Mouse (Mus musculus): ENCODE data around the gene Snrpb.

Gene Snrpb

GRCm38 (mm10) chr2:130178706-130179506 lies at the start of gene Snrpb:
TSS of gene Snrpb (minus strand) at chr2:130179403.
- DNase-seq (ENCODE audit: low read depth, low spot score): peak; percentile 84

- DNase-seq (ENCODE audit: low read depth, low spot score): peak; percentile 39
Observed at GRCm38 (mm10) chr2:130211581-130211980, 32.4 kb upstream of the Snrpb start.

- no peak for DNase-seq (ENCODE audit: low read depth, low spot score)
Observed at GRCm38 (mm10) chr2:130209636-130210035, 30.4 kb upstream of the Snrpb start.

DNA sequence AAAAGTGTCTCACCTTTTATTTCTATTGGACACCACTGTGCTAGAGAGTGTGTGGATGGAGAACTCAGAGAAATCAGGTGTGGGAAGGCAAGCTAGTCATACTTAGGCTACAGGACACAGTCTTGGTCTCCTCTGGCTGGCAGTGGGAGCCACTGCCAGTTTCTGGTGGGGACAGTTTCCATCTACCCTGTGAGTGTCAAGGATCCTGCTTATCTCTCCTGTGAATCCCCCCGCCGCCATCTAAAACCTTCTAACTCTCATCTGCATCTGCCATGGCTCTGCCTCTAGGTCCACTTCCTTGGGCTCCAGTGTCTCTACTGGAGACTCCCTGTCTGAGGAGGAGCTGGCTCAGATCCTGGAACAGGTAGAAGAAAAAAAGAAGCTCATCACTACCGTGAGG lies 28.8 kb upstream of the Snrpb start:
- DNase-seq (ENCODE audit: low read depth, low spot score): no peak

DNA sequence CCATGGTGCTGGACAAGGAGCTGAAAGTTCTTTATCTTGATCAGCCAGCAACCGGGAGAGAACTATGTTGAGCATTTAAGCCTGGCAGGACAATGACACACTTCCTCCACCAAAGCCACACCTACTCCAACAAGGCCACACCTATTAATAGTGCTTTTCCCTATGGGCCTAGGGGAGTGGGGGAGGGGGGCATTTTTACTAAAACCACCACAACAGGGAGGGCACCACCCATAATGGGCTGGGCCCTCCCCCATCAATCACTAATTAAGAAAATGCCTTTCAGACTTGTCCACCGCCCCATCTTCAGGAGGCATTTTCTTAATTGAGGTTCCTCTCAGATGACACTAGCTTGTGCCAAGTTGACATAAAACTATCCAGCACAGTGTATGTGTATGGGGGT lies 28.2 kb upstream of the Snrpb start:
- no peak for DNase-seq (ENCODE audit: low read depth, low spot score)

DNA sequence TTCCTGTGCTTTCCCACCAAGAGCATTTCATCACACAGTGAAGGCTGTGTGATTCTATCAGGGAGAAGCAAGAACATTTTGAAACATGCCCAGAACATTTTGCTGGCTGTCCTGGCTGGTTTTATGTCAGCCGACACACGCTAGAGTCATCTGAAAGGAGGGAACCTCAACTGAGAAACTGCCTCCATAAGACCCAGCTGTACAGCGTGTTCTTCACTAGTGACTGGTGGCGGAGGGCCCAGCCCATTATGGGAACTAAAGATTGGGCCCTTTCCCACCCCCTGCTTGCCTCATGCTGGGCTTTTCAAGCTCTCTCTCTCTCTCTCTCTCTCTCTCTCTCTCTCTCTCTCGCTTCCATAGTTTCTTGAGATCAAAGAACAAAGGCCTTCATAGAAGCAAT lies 21.8 kb upstream of the Snrpb start:
- no peak for DNase-seq (ENCODE audit: low read depth, low spot score)

DNA sequence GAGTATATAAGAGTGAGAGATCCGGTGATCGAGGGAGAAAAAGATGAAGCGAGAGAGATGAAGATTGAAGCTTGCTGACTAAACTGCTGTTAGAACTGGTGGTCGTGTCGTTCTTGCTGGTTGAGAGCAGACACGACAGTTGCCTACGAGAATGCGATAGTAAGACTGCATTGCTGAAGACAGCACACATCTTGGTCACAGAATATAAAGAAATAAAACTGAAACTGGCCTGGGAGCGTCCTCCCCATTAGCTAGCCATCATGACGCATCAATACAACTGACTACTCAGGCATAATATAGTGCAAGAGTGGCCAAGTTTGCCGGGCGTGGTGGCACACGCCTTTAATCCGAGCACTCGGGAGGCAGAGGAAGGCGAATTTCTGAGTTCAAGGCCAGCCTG lies 15.7 kb upstream of the Snrpb start, which contains the start of gene Tmc2:
TSS of gene Tmc2 (plus strand) at position 301 of the 400 bp plus-strand sequence.
- no peak for DNase-seq (ENCODE audit: low read depth, low spot score)

- no peak for DNase-seq (ENCODE audit: low read depth, low spot score)
Observed at GRCm38 (mm10) chr2:130188391-130188790, 9.2 kb upstream of the Snrpb start.

- DNase-seq (ENCODE audit: low read depth, low spot score): no peak
Observed at GRCm38 (mm10) chr2:130179507-130180019, 360 bp upstream of the Snrpb start.

DNA sequence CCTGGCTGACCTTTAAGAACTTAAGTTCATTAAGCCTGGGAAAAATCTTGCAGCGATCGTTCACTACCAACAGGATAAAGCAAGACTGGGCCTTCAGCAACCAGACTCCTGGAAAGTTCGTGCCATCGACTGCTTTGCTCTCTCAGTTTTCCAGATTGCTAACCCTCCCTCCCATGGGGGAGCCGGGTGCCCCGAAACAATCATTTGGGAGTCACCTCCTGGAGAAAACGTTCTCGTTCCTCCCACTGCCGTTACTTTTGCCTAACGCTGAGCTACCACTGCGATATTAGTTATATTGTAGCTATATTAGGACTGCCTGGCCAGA lies 860 bp downstream of the Snrpb start:
- DNase-seq (ENCODE audit: low read depth, low spot score): no peak

- no peak for DNase-seq (ENCODE audit: low read depth, low spot score)
Observed at GRCm38 (mm10) chr2:130176820-130177219, 2.4 kb downstream of the Snrpb start.

DNA sequence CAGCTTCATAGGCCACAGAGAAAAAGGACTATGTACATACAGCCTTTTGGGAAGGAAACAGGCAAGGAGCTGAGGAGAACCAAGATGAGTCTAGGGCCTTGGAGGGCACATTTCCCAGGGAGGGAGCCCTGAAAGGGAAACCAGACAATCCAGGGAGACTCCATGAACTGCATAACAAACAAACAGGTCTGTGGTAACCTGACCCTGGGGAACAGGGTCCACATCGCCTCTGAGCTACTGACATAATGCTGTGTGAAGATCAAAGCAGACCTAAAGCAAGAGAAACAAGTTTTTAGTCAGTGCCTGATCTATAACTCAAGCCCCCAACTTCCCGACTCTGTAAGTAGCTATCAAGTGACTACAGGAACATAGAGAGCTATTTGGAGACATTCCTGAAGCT lies 7.5 kb downstream of the Snrpb start:
- DNase-seq (ENCODE audit: low read depth, low spot score): no peak

DNA sequence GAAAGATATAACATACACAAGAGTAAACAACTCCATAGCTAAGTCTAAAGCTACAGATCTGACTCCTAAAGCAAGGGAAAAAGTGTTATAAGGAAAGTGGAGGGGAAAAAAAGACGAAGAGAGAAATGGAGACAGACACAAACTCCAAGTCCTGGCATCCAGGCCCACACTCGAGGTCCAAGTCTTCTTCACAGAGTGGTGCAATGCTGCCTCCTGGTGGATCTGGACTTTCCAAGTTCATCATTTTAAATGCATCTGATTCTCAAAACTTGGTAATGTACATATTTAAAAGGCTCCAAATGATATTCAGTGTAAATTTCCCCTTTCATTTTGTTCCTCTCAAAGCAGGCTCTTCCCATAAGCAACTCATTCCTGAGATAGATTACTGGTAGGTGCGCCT lies 11.3 kb downstream of the Snrpb start:
- peak; percentile 57 for DNase-seq (ENCODE audit: low read depth, low spot score)

GRCm38 (mm10) chr2:130166311-130167214 lies 12.6 kb downstream of the Snrpb start:
- peak; percentile 62 for DNase-seq (ENCODE audit: low read depth, low spot score)

DNA sequence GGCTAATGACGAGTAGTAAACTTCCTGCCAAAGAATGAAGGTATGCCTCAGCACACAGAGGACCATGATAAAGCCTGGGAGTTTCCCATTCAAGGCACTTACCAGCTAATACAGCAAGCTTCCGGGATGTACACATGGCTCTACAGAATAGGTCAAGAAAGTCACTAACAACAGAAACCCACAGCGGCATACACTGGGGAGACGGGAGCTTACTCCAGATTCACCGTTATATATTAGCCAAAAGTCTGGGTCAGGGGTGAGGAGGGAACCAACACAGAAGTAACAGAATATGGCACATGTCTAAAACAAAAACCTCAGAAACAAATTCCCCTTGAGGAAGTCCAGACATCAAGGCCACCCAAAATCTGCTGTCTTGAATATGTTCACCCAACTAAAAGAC lies 16.5 kb downstream of the Snrpb start:
- DNase-seq (ENCODE audit: low read depth, low spot score): no peak

- no peak for DNase-seq (ENCODE audit: low read depth, low spot score)
Observed at GRCm38 (mm10) chr2:130158088-130158437, 21.1 kb downstream of the Snrpb start.

DNA sequence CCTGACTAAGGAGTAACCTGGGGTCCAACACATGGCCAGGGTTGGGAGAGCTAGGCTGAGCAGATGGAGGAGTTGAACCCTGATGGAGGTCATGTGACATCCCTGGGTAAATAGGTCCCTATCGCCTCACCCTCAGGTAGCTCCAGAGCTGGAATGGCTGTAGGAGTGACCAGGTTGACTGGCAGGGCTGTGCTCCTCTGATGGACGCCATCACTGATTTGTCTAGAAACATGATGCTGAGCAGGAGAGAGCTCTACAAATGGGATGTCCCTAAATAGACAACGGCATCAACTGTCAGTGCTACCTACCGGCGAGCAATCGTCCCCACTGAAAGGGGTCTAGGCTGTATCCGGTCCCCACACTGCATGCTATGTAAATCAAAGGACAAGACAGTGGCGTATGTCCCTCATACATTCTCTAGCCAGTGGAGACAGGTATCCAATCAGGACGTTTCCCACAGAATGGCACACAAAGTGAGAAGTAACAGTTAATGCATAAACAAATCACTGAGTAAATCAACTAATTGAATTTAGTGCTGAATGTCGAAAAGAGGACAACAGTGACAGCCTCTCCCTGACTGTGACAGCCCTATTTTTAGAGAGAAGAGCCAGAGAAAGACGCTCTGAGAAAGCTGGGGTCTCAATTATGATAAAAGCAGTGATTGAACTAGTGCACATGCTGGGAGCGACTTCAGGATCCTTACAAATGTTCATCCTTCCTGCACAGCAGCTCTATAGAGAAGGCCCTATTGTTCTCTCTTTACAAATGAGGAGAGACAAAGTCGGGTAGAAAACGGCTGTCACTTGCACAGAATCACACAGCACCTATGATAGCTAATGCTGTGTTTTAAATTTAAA lies 21.7 kb downstream of the Snrpb start:
- no peak for DNase-seq (ENCODE audit: low read depth, low spot score)

GRCm38 (mm10) chr2:130155851-130156250 lies 23.4 kb downstream of the Snrpb start:
- DNase-seq (ENCODE audit: low read depth, low spot score): no peak

- DNase-seq (ENCODE audit: low read depth, low spot score): no peak
Observed at GRCm38 (mm10) chr2:130155171-130155570, 24.0 kb downstream of the Snrpb start.

GRCm38 (mm10) chr2:130146089-130146668 lies 33.0 kb downstream of the Snrpb start:
- DNase-seq (ENCODE audit: low read depth, low spot score): no peak

DNA sequence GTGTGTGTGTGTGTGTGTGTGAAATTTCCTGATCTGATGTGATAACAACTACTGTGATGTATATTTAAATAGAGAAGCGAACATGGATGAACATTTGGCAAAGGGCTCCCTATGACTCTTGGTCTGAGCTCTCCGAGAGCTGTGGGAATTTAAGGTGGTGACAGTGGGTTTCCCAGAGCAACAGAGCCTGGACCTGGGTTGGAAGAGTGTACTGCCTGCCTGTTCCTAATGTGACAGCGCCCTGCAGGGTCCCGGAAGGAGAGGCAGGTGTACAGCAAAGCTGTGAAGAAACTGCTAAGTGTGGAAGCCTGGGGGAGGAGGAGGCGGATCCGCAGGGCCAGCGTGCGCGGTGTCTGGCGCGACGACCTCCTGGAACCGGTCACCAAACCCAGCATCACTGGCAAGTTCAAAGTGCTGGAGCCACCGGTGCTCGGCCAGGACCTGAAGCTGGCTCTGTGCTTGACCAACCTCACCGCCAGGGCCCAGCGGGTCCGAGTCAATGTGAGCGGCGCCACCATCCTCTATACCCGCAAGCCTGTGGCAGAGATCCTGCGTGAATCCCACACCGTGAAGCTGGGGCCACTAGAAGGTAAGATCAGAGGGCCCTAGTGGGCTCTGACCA lies 34.4 kb downstream of the Snrpb start:
- DNase-seq (ENCODE audit: low read depth, low spot score): no peak
